Mouse (Mus musculus): ENCODE data around the gene Actr10. TPM values are rescaled to one million over a fixed set of nuclear protein-coding genes. Genes with fewer than 3 reads are reported as not detected.

Gene Actr10
- polyA plus RNA-seq, 1 experiment: 123 TPM

DNA sequence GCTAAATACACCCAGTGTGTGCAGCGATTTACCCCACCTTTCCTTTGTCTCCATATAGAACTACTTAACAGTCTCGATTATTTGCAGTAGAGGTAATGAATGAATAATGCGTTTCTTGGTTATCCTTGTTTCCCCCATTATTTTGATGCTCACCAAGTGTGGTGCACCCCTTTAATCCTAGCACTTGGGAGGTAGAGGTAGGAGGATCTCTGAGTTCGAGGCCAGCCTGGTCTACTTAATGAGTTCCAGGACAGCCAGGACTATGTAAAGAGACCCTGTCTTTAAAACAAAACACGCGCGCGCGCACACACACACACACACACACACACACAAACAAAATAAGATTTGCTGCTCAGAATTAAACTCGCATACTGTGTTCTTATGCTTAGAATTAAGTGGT is 37.7 kb downstream of the Actr10 start:
- Histone ChIP-seq H3K36me3 (ENCODE audit: control insufficient read depth, insufficient read depth) (no peaks in the 10 kb centered on the region), H3K79me2 (ENCODE audit: control insufficient read depth, insufficient read depth) (peaks cover 56% of the 10 kb centered on the region), H3K4me3 (peak overlapping the region; percentile 81), H3K4me2 (ENCODE audit: low read depth) (peak overlapping the region; percentile 97), H3ac (ENCODE audit: control insufficient read depth, insufficient read length) (peak overlapping the region; percentile 77), H3K27me3 (ENCODE audit: control insufficient read depth, insufficient read depth, insufficient read length) (no peaks in the 10 kb centered on the region)
- TF ChIP-seq USF1 (IDR thresholded peaks at IDR 0.05; ENCODE audit: low read depth) (no peak), MYOG (IDR thresholded peaks at IDR 0.05; ENCODE audit: control insufficient read depth in 1 of 3, insufficient read depth in 1 of 3, insufficient read length in 2 of 3, low read depth in 2 of 3) (no peak), TCF3 (IDR thresholded peaks at IDR 0.05; ENCODE audit: insufficient read length, low read depth) (no peak), MAX (IDR thresholded peaks at IDR 0.05; ENCODE audit: low read depth) (no peak), CEBPB (IDR thresholded peaks at IDR 0.05; ENCODE audit: insufficient read depth, poor library complexity, severe bottlenecking) (no peak), TCF12 (IDR thresholded peaks at IDR 0.05; ENCODE audit: insufficient read depth, poor library complexity, severe bottlenecking) (no peak), MYOD1 (IDR thresholded peaks at IDR 0.05; ENCODE audit: control insufficient read depth in 1 of 3, insufficient read length in 2 of 3, low read depth in 2 of 3) (no peak), POLR2A (IDR thresholded peaks at IDR 0.05; ENCODE audit: insufficient read length, low read depth) (no peak), SRF (IDR thresholded peaks at IDR 0.05; ENCODE audit: control insufficient read depth, insufficient read length, low read depth) (no peak), E2F4 (IDR thresholded peaks at IDR 0.05; ENCODE audit: insufficient read depth) (no peak), REST (IDR thresholded peaks at IDR 0.05; ENCODE audit: insufficient read depth, insufficient read length) (no peak), POLR2AphosphoS2 (IDR thresholded peaks at IDR 0.05; ENCODE audit: insufficient read length, low read depth) (no peak)

DNA sequence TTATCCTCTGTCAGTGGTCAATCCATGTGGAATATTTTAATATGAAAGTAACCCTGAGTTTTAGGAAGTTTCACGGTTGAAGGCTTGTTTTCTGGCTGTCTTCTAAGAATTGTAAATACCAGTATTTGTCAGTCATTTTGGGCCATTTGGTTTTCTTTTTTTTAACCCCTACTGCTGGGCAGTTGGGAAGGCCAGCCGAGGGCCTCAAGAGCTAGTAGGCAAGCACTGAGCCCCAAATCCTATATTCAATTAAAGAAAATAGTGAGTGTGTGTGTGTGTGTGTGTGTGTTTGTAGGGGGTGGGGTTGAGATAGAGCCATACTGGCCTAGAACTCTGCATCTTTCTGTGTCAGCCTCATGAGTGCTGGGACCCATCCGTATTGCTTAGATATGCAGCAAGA is 38.2 kb downstream of the Actr10 start:
- Histone ChIP-seq H3K27me3 (ENCODE audit: control insufficient read depth, insufficient read depth, insufficient read length) (no peaks in the 10 kb centered on the region), H3K4me2 (ENCODE audit: low read depth) (peak overlapping the region; percentile 97), H3K79me2 (ENCODE audit: control insufficient read depth, insufficient read depth) (peaks cover 61% of the 10 kb centered on the region), H3K36me3 (ENCODE audit: control insufficient read depth, insufficient read depth) (peaks cover 2% of the 10 kb centered on the region), H3ac (ENCODE audit: control insufficient read depth, insufficient read length) (peak overlapping the region; percentile 77), H3K4me3 (peak overlapping the region; percentile 81)
- TF ChIP-seq TCF12 (IDR thresholded peaks at IDR 0.05; ENCODE audit: insufficient read depth, poor library complexity, severe bottlenecking): no peak
- no peak for TF ChIP-seq REST (IDR thresholded peaks at IDR 0.05; ENCODE audit: insufficient read depth, insufficient read length)
- TF ChIP-seq E2F4 (IDR thresholded peaks at IDR 0.05; ENCODE audit: insufficient read depth): no peak
- no peak for TF ChIP-seq TCF3 (IDR thresholded peaks at IDR 0.05; ENCODE audit: insufficient read length, low read depth)
- no peak for TF ChIP-seq USF1 (IDR thresholded peaks at IDR 0.05; ENCODE audit: low read depth)
- no peak for TF ChIP-seq CEBPB (IDR thresholded peaks at IDR 0.05; ENCODE audit: insufficient read depth, poor library complexity, severe bottlenecking)

DNA sequence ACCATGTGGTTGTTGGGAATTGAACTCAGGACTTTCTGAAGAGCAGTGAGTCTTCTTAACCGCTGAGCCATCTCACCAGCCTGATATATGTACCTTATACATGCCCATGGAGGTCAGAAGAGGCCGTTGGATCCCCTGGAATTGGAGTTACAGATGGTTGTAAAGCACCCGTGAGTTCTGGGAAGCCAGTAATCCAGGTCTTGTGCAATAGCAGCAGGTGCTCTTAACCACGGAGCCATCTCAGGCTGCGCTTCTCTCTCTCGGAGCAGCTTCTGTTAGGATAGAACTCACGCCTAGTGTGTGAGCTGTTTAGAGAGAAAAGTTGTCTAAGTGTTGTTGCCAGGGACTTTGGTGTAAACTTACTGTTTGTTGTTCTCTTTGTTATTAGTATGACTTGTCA is 40.7 kb downstream of the Actr10 start:
- Histone ChIP-seq H3K79me2 (ENCODE audit: control insufficient read depth, insufficient read depth) (peaks cover 86% of the 10 kb centered on the region), H3K4me3 (no peak overlapping the region), H3K36me3 (ENCODE audit: control insufficient read depth, insufficient read depth) (peaks cover 21% of the 10 kb centered on the region), H3K4me2 (ENCODE audit: low read depth) (no peak overlapping the region), H3K27me3 (ENCODE audit: control insufficient read depth, insufficient read depth, insufficient read length) (no peaks in the 10 kb centered on the region), H3ac (ENCODE audit: control insufficient read depth, insufficient read length) (no peak overlapping the region)
- peak; percentile 28 for TF ChIP-seq TCF3 (IDR thresholded peaks at IDR 0.05; ENCODE audit: insufficient read length, low read depth)
- no peak for TF ChIP-seq SRF (IDR thresholded peaks at IDR 0.05; ENCODE audit: control insufficient read depth, insufficient read length, low read depth)
- TF ChIP-seq POLR2AphosphoS2 (IDR thresholded peaks at IDR 0.05; ENCODE audit: insufficient read length, low read depth): no peak
- peak; percentile 62 for TF ChIP-seq TCF12 (IDR thresholded peaks at IDR 0.05; ENCODE audit: insufficient read depth, poor library complexity, severe bottlenecking)
- no peak for TF ChIP-seq USF1 (IDR thresholded peaks at IDR 0.05; ENCODE audit: low read depth)
- peak in 2 of 3 experiments; percentile 34 to 76 for TF ChIP-seq MYOG (IDR thresholded peaks at IDR 0.05; ENCODE audit: control insufficient read depth in 1 of 3, insufficient read depth in 1 of 3, insufficient read length in 2 of 3, low read depth in 2 of 3)
- TF ChIP-seq REST (IDR thresholded peaks at IDR 0.05; ENCODE audit: insufficient read depth, insufficient read length): no peak
- TF ChIP-seq MYOD1 (IDR thresholded peaks at IDR 0.05; ENCODE audit: control insufficient read depth in 1 of 3, insufficient read length in 2 of 3, low read depth in 2 of 3): peak in 2 of 3 experiments; percentile 61 to 80
- no peak for TF ChIP-seq POLR2A (IDR thresholded peaks at IDR 0.05; ENCODE audit: insufficient read length, low read depth)
- no peak for TF ChIP-seq E2F4 (IDR thresholded peaks at IDR 0.05; ENCODE audit: insufficient read depth)
- TF ChIP-seq MAX (IDR thresholded peaks at IDR 0.05; ENCODE audit: low read depth): no peak
- peak; percentile 92 for TF ChIP-seq CEBPB (IDR thresholded peaks at IDR 0.05; ENCODE audit: insufficient read depth, poor library complexity, severe bottlenecking)

DNA sequence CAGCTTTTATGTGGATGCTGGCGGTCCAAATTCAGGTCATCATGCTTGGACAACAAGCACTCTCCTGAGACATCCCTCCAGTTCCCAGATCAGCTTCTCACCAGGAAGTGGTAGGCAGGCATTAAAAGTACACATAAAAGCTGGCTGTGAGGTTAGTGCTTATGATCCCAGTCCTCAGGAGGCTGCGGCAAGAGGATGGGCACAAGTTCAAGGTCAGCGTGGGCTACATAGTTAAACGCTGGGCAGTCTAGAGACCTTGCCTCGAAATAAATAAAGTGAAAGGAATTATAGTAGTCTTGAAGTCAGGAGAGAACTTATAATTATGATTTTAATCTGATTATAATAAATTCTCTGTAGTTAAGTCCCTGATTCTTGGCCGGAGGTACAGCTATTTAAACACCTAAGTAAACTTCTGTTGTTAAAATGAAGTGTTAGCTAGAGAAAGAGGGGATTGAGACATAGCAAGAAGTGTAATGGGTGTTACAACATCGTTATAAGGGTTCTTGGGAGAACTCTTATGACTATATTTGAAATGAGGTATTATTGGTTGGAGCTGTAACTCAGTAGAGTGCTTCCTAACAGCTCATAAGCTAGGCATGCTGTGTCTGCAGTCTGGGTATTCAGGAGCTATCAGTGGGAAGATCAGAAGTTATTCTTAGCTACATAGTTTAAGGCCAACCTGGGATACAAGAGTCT is 47.3 kb downstream of the Actr10 start:
- no peak overlapping the region for H3ac ChIP-seq (ENCODE audit: control insufficient read depth, insufficient read length)
- no peak for TF ChIP-seq POLR2A (IDR thresholded peaks at IDR 0.05; ENCODE audit: insufficient read length, low read depth)
- peaks cover 35% of the 10 kb centered on the region for H3K79me2 ChIP-seq (ENCODE audit: control insufficient read depth, insufficient read depth)
- no peak overlapping the region for H3K4me2 ChIP-seq (ENCODE audit: low read depth)
- H3K4me3 ChIP-seq: no peak overlapping the region
- H3K27me3 ChIP-seq (ENCODE audit: control insufficient read depth, insufficient read depth, insufficient read length): no peaks in the 10 kb centered on the region
- H3K36me3 ChIP-seq (ENCODE audit: control insufficient read depth, insufficient read depth): peaks cover 72% of the 10 kb centered on the region

DNA sequence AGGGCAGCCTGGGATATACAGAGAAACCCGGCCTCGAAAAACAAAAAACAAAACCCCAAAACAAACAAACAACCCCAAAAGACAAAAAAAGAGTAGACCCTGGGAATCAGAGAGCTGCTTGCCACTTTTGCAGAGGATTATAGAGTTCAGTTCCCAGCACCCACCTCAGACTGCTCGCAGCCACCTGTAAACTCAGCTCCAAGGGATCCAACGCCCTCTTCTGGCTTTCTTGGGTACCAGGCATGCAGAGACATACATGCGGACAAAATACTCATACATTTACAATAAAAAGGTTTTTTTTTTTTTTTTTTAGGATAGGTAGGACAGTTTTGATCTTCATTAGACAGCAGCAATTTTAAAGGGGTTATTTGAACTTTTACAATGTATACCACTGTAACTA is 59.6 kb downstream of the Actr10 start:
- no peaks in the 10 kb centered on the region for H3K27me3 ChIP-seq (ENCODE audit: control insufficient read depth, insufficient read depth, insufficient read length)
- no peak for TF ChIP-seq MYOD1 (IDR thresholded peaks at IDR 0.05; ENCODE audit: control insufficient read depth in 1 of 3, insufficient read length in 2 of 3, low read depth in 2 of 3)
- no peak for TF ChIP-seq REST (IDR thresholded peaks at IDR 0.05; ENCODE audit: insufficient read depth, insufficient read length)
- no peak for TF ChIP-seq CEBPB (IDR thresholded peaks at IDR 0.05; ENCODE audit: insufficient read depth, poor library complexity, severe bottlenecking)
- no peak for TF ChIP-seq POLR2A (IDR thresholded peaks at IDR 0.05; ENCODE audit: insufficient read length, low read depth)
- no peak for TF ChIP-seq TCF12 (IDR thresholded peaks at IDR 0.05; ENCODE audit: insufficient read depth, poor library complexity, severe bottlenecking)
- no peak overlapping the region for H3K4me2 ChIP-seq (ENCODE audit: low read depth)
- H3K79me2 ChIP-seq (ENCODE audit: control insufficient read depth, insufficient read depth): no peaks in the 10 kb centered on the region
- H3K4me3 ChIP-seq: no peak overlapping the region
- peaks cover 40% of the 10 kb centered on the region for H3K36me3 ChIP-seq (ENCODE audit: control insufficient read depth, insufficient read depth)
- no peak overlapping the region for H3ac ChIP-seq (ENCODE audit: control insufficient read depth, insufficient read length)

All from myocyte (in vitro differentiated cells).